In genomic region chr12:91815552-91815951, GRCm38 (mm10) we compare ENCODE assay signal across 9 mouse cellular contexts.
"Had no signal": no experiment of that assay in that cellular context is flagged by ENCODE, and none has a peak within 500 bp of the region (broad histone marks: within the 10 kb centered on the region; RNA-seq: fewer than 3 reads in every experiment).

No protein-coding gene starts in this region.

- H3K4me2 ChIP-seq: limb, embryonic 15.5 days; liver, embryonic 11.5 days; lung, embryonic 14.5 days; neural tube, embryonic 12.5 days; neural tube, embryonic 15.5 days had no signal

- H3K9me3 ChIP-seq: limb, embryonic 15.5 days; neural tube, embryonic 12.5 days; neural tube, embryonic 15.5 days had no signal

- H3K9ac ChIP-seq: limb, embryonic 15.5 days; liver, embryonic 14.5 days; liver, postnatal 0 days; lung, embryonic 14.5 days; neural tube, embryonic 12.5 days; neural tube, embryonic 15.5 days had no signal

- H3K27me3 ChIP-seq: limb, embryonic 15.5 days; neural tube, embryonic 12.5 days; neural tube, embryonic 15.5 days had no signal

- H3K4me1 ChIP-seq: limb, embryonic 15.5 days; neural tube, embryonic 12.5 days; neural tube, embryonic 15.5 days had no signal

- H3K4me3 ChIP-seq: layer of hippocampus, adult 2 months; limb, embryonic 15.5 days; neural tube, embryonic 12.5 days; neural tube, embryonic 15.5 days had no signal

- H3K27ac ChIP-seq: layer of hippocampus, adult 2 months; limb, embryonic 15.5 days; liver, embryonic 14.5 days; macrophage; neural tube, embryonic 12.5 days; neural tube, embryonic 15.5 days had no signal
